Mouse (Mus musculus) lung, embryonic 14.5 days (tissue): ENCODE results near the gene Camk2g. TPM values are rescaled to one million over a fixed set of nuclear protein-coding genes. Genes with fewer than 3 reads are reported as not detected.

Experiments
- ATAC-seq: fragments of 200-750 bp; cut with Nextera tagmentation; 2 replicates; pipeline ENCODE4 v1.8.0; 2017; ENCODE audit warnings: mild to moderate bottlenecking, moderate TSS enrichment, moderate library complexity; ENCODE audit not compliant: insufficient read depth
- DNase-seq: peaks from one replicate; pipeline ENCODE4 v3.0.0-alpha.2; 2015
- H3K27ac ChIP-seq: fragments of 300-500 bp; sonication (generic); 2 replicates; pipeline ENCODE4 v1.5.1; 2014; ENCODE audit warnings: low read depth, mild to moderate bottlenecking, moderate library complexity
- H3K27me3 ChIP-seq: fragments of 300-500 bp; sonication (generic); 2 replicates; pipeline ENCODE4 v1.6.1; 2014; ENCODE audit warnings: low read length, control low read depth; ENCODE audit not compliant: insufficient read depth
- H3K36me3 ChIP-seq: fragments of 300-500 bp; sonication (generic); 2 replicates; pipeline ENCODE4 v1.6.1; 2014; ENCODE audit warnings: control low read depth; ENCODE audit not compliant: insufficient read depth
- H3K4me1 ChIP-seq: fragments of 300-500 bp; sonication (generic); 2 replicates; pipeline ENCODE4 v1.6.1; 2014; ENCODE audit warnings: antibody characterized with exemption, control low read depth; ENCODE audit not compliant: insufficient read depth
- H3K4me2 ChIP-seq: fragments of 300-500 bp; sonication (generic); 2 replicates; pipeline ENCODE4 v1.6.1; 2014; ENCODE audit warnings: mild to moderate bottlenecking
- H3K4me3 ChIP-seq: fragments of 300-500 bp; sonication (generic); 2 replicates; pipeline ENCODE4 v1.5.1; 2014; ENCODE audit warnings: low read depth, low read length
- H3K9ac ChIP-seq: fragments of 300-500 bp; sonication (generic); 2 replicates; pipeline ENCODE4 v1.6.1; 2014
- H3K9me3 ChIP-seq: fragments of 300-500 bp; sonication (generic); 2 replicates; pipeline ENCODE4 v1.6.1; 2016; ENCODE audit warnings: low read depth, low read length, control low read depth
- CTCF ChIP-seq: IDR thresholded peaks from 2 replicates; pipeline ENCODE4 v1.5.1; 2016; ENCODE audit warnings: antibody characterized with exemption, low read depth
- WGBS: fragments of 180-500 bp; shearing (Covaris S2); extraction: QIAGEN DNeasy Blood & Tissue Kit; methylation state at CpG from one replicate; pipeline ENCODE4 v1.1.7; 2014; 5-methylcytosine and 5-hydroxymethylcytosine counted together
- polyA plus RNA-seq: library from polyadenylated mRNA; unstranded; fragments of >200 nt; fragmentation: Nextera tagmentation; extraction: Ambion mirVana; gene quantifications from 2 replicates; pipeline ENCODE4 v1.2.1, GENCODE M21; 2014

Camk2g gene
- polyA plus RNA-seq, 1 experiment from 2014 or later = 46.3 TPM

GRCm38 (mm10) chr14:20733041-20733951, 60.6 kb downstream of the Camk2g start:
- H3K36me3 ChIP-seq = peaks cover 70% of the 10 kb centered on the region
- H3K4me2 ChIP-seq = peak overlapping the region; percentile 65
- ATAC-seq = no peak
- no peaks in the 10 kb centered on the region for H3K9me3 ChIP-seq
- peaks cover 4% of the 10 kb centered on the region; the same call in 1 of the 2 replicates for H3K4me1 ChIP-seq
- H3K27me3 ChIP-seq = no peaks in the 10 kb centered on the region
- 40% methylated on average over 12 of the region's 12 CpGs for WGBS
- H3K9ac ChIP-seq = peak overlapping the region; percentile 88
- TF ChIP-seq CTCF = no peak
- H3K4me3 ChIP-seq = peak overlapping the region; percentile 85
- DNase-seq = no peak
- H3K27ac ChIP-seq = peak overlapping the region; percentile 89

GRCm38 (mm10) chr14:20730853-20731602, 62.9 kb downstream of the Camk2g start:
- H3K36me3 ChIP-seq = peaks cover 73% of the 10 kb centered on the region
- H3K4me1 ChIP-seq = peaks cover 4% of the 10 kb centered on the region; the same call in 1 of the 2 replicates
- DNase-seq = no peak
- no peak overlapping the region for H3K4me2 ChIP-seq
- no peak overlapping the region for H3K9ac ChIP-seq
- WGBS = 78% methylated on average over 9 of the region's 9 CpGs
- no peak for ATAC-seq
- no peaks in the 10 kb centered on the region for H3K9me3 ChIP-seq
- TF ChIP-seq CTCF = no peak
- no peaks in the 10 kb centered on the region for H3K27me3 ChIP-seq
- H3K27ac ChIP-seq = no peak overlapping the region
- no peak overlapping the region for H3K4me3 ChIP-seq

GRCm38 (mm10) chr14:20729871-20730270, 64.0 kb downstream of the Camk2g start:
- H3K27me3 ChIP-seq = no peaks in the 10 kb centered on the region
- no peak for ATAC-seq
- H3K4me3 ChIP-seq = no peak overlapping the region
- H3K4me2 ChIP-seq = no peak overlapping the region
- no peak for DNase-seq
- no peak for TF ChIP-seq CTCF
- no peak overlapping the region for H3K27ac ChIP-seq
- peaks cover 75% of the 10 kb centered on the region for H3K36me3 ChIP-seq
- WGBS = 90% methylated on average over 9 of the region's 9 CpGs
- 0 out of 2 replicates have a peak, but pooled peaks cover under 1% of the 10 kb centered on the region for H3K4me1 ChIP-seq
- H3K9ac ChIP-seq = no peak overlapping the region
- no peaks in the 10 kb centered on the region for H3K9me3 ChIP-seq

- no peak overlapping the region for H3K4me3 ChIP-seq
- no peak for DNase-seq
- H3K4me1 ChIP-seq = no peaks in the 10 kb centered on the region
- H3K36me3 ChIP-seq = peaks cover 99% of the 10 kb centered on the region
- 58% methylated on average over 6 of the region's 6 CpGs for WGBS
- H3K4me2 ChIP-seq = no peak overlapping the region
- H3K27ac ChIP-seq = no peak overlapping the region
- no peaks in the 10 kb centered on the region for H3K27me3 ChIP-seq
- no peak for TF ChIP-seq CTCF
- H3K9ac ChIP-seq = no peak overlapping the region
- H3K9me3 ChIP-seq = no peaks in the 10 kb centered on the region
- no peak for ATAC-seq
Observed at GRCm38 (mm10) chr14:20725660-20726339, 68.1 kb downstream of the Camk2g start.

- ATAC-seq = 0 out of 2 replicates have a peak, but pooled peaks have one; percentile 26
- 19% methylated on average over 5 of the region's 5 CpGs for WGBS
- Histone ChIP-seq H3K27me3 (no peaks in the 10 kb centered on the region), H3K4me1 (no peaks in the 10 kb centered on the region), H3K9me3 (no peaks in the 10 kb centered on the region), H3K36me3 (peaks cover 99% of the 10 kb centered on the region), H3K4me3 (no peak overlapping the region), H3K9ac (no peak overlapping the region), H3K4me2 (no peak overlapping the region), H3K27ac (no peak overlapping the region)
- TF ChIP-seq CTCF = peak; percentile 89
- DNase-seq = peak; percentile 88
Observed at GRCm38 (mm10) chr14:20724043-20724442, 69.8 kb downstream of the Camk2g start.

- no peak overlapping the region for H3K4me3 ChIP-seq
- H3K9ac ChIP-seq = no peak overlapping the region
- H3K27ac ChIP-seq = no peak overlapping the region
- DNase-seq (no peak), ATAC-seq (no peak)
- no peaks in the 10 kb centered on the region for H3K4me1 ChIP-seq
- no peaks in the 10 kb centered on the region for H3K9me3 ChIP-seq
- H3K27me3 ChIP-seq = no peaks in the 10 kb centered on the region
- no peak overlapping the region for H3K4me2 ChIP-seq
- no peak for TF ChIP-seq CTCF
- H3K36me3 ChIP-seq = peaks cover 99% of the 10 kb centered on the region
- WGBS = 87% methylated on average over 12 of the region's 12 CpGs
Observed at GRCm38 (mm10) chr14:20723006-20723405, 70.9 kb downstream of the Camk2g start.
